Mouse (Mus musculus): ENCODE data around the gene Prm2. TPM values are rescaled to one million over a fixed set of nuclear protein-coding genes. Genes with fewer than 3 reads are reported as not detected.

The Prm2 gene
- polyA plus RNA-seq, 1 experiment, result not detected

GRCm38 (mm10) chr16:10787548-10788058 lies 8.3 kb downstream of the Prm2 start:
- H3K27ac ChIP-seq (ENCODE audit: insufficient read depth, low read depth, low read length), result no peak overlapping the region; the same call in 1 of the 2 replicates
- H3K27me3 ChIP-seq (ENCODE audit: control insufficient read depth, insufficient read depth, low read length), result no peaks in the 10 kb centered on the region
- peaks cover 6% of the 10 kb centered on the region for H3K36me3 ChIP-seq (ENCODE audit: control insufficient read depth, insufficient read depth, low read length)
- peaks cover 24% of the 10 kb centered on the region for H3K4me1 ChIP-seq (ENCODE audit: control insufficient read depth, insufficient read depth, insufficient read length, low read length)
- TF ChIP-seq CTCF (IDR thresholded peaks at IDR 0.05; ENCODE audit: extremely low read depth, insufficient read length, insufficient replicate concordance, low read depth, low read length) (peak; percentile 16; the same call in 1 of the 2 replicates), POLR2A (IDR thresholded peaks at IDR 0.05; ENCODE audit: low read depth, low read length) (no peak)
- 70% methylated on average over 7 of the region's 7 CpGs for WGBS
- H3K4me3 ChIP-seq (ENCODE audit: low read depth, low read length), result no peak overlapping the region

- 59% methylated on average over 4 of the region's 4 CpGs for WGBS
- Histone ChIP-seq H3K27ac (ENCODE audit: insufficient read depth, low read depth, low read length) (peak overlapping the region; percentile 10; the same call in 1 of the 2 replicates), H3K4me3 (ENCODE audit: low read depth, low read length) (no peak overlapping the region), H3K27me3 (ENCODE audit: control insufficient read depth, insufficient read depth, low read length) (no peaks in the 10 kb centered on the region), H3K36me3 (ENCODE audit: control insufficient read depth, insufficient read depth, low read length) (peaks cover 6% of the 10 kb centered on the region), H3K4me1 (ENCODE audit: control insufficient read depth, insufficient read depth, insufficient read length, low read length) (peaks cover 24% of the 10 kb centered on the region)
- TF ChIP-seq CTCF (IDR thresholded peaks at IDR 0.05; ENCODE audit: extremely low read depth, insufficient read length, insufficient replicate concordance, low read depth, low read length), result no peak
- TF ChIP-seq POLR2A (IDR thresholded peaks at IDR 0.05; ENCODE audit: low read depth, low read length), result no peak; the same call in 1 of the 2 replicates
Observed at GRCm38 (mm10) chr16:10786782-10787547, 9.0 kb downstream of the Prm2 start.

- H3K4me1 ChIP-seq (ENCODE audit: control insufficient read depth, insufficient read depth, insufficient read length, low read length), result peaks cover 24% of the 10 kb centered on the region
- no peaks in the 10 kb centered on the region for H3K27me3 ChIP-seq (ENCODE audit: control insufficient read depth, insufficient read depth, low read length)
- peak overlapping the region; percentile 98 for H3K27ac ChIP-seq (ENCODE audit: insufficient read depth, low read depth, low read length)
- H3K36me3 ChIP-seq (ENCODE audit: control insufficient read depth, insufficient read depth, low read length), result peaks cover 6% of the 10 kb centered on the region
- TF ChIP-seq POLR2A (IDR thresholded peaks at IDR 0.05; ENCODE audit: low read depth, low read length) (peak; percentile 36), CTCF (IDR thresholded peaks at IDR 0.05; ENCODE audit: extremely low read depth, insufficient read length, insufficient replicate concordance, low read depth, low read length) (peak; percentile 88)
- peak overlapping the region; percentile 75 for H3K4me3 ChIP-seq (ENCODE audit: low read depth, low read length)
- under 1% methylated on average over 9 of the region's 9 CpGs for WGBS
Observed at GRCm38 (mm10) chr16:10786288-10786687, 9.6 kb downstream of the Prm2 start.

- Histone ChIP-seq H3K36me3 (ENCODE audit: control insufficient read depth, insufficient read depth, low read length) (peaks cover 6% of the 10 kb centered on the region), H3K4me1 (ENCODE audit: control insufficient read depth, insufficient read depth, insufficient read length, low read length) (peaks cover 24% of the 10 kb centered on the region), H3K27ac (ENCODE audit: insufficient read depth, low read depth, low read length) (peak within 1 kb of the TSS; percentile 98), H3K27me3 (ENCODE audit: control insufficient read depth, insufficient read depth, low read length) (no peaks in the 10 kb centered on the region), H3K4me3 (ENCODE audit: low read depth, low read length) (peak within 1 kb of the TSS; percentile 75)
- TF ChIP-seq POLR2A (IDR thresholded peaks at IDR 0.05; ENCODE audit: low read depth, low read length), result peak; percentile 99
- no peak for TF ChIP-seq CTCF (IDR thresholded peaks at IDR 0.05; ENCODE audit: extremely low read depth, insufficient read length, insufficient replicate concordance, low read depth, low read length)
- under 1% methylated on average over 59 of the region's 59 CpGs for WGBS
Observed at GRCm38 (mm10) chr16:10785371-10786231, 10.3 kb downstream of the Prm2 start, which contains the start of gene Socs1. Gene Socs1, minus strand, starts transcription at chr16:10785536.

- TF ChIP-seq CTCF (IDR thresholded peaks at IDR 0.05; ENCODE audit: extremely low read depth, insufficient read length, insufficient replicate concordance, low read depth, low read length), result peak; percentile 73
- no peak for TF ChIP-seq POLR2A (IDR thresholded peaks at IDR 0.05; ENCODE audit: low read depth, low read length)
- under 1% methylated on average over 55 of the region's 55 CpGs for WGBS
- H3K4me3 ChIP-seq (ENCODE audit: low read depth, low read length), result peak overlapping the region; percentile 75
- H3K4me1 ChIP-seq (ENCODE audit: control insufficient read depth, insufficient read depth, insufficient read length, low read length), result peaks cover 24% of the 10 kb centered on the region
- H3K27ac ChIP-seq (ENCODE audit: insufficient read depth, low read depth, low read length), result peak overlapping the region; percentile 59
- H3K36me3 ChIP-seq (ENCODE audit: control insufficient read depth, insufficient read depth, low read length), result peaks cover 6% of the 10 kb centered on the region
- H3K27me3 ChIP-seq (ENCODE audit: control insufficient read depth, insufficient read depth, low read length), result no peaks in the 10 kb centered on the region
Observed at GRCm38 (mm10) chr16:10784793-10785370, 11.1 kb downstream of the Prm2 start.

- Histone ChIP-seq H3K4me3 (ENCODE audit: low read depth, low read length) (peak overlapping the region; percentile 75), H3K4me1 (ENCODE audit: control insufficient read depth, insufficient read depth, insufficient read length, low read length) (peaks cover 24% of the 10 kb centered on the region), H3K36me3 (ENCODE audit: control insufficient read depth, insufficient read depth, low read length) (peaks cover 6% of the 10 kb centered on the region), H3K27me3 (ENCODE audit: control insufficient read depth, insufficient read depth, low read length) (no peaks in the 10 kb centered on the region), H3K27ac (ENCODE audit: insufficient read depth, low read depth, low read length) (peak overlapping the region; percentile 13; the same call in 1 of the 2 replicates)
- TF ChIP-seq POLR2A (IDR thresholded peaks at IDR 0.05; ENCODE audit: low read depth, low read length) (no peak), CTCF (IDR thresholded peaks at IDR 0.05; ENCODE audit: extremely low read depth, insufficient read length, insufficient replicate concordance, low read depth, low read length) (no peak)
- WGBS, result 3% methylated on average over 81 of the region's 81 CpGs
Observed at GRCm38 (mm10) chr16:10783883-10784792, 11.8 kb downstream of the Prm2 start.
